Mouse (Mus musculus) thymus, postnatal 10 days (tissue): ENCODE results near the gene Mms19.
A peak's percentile ranks its signal among the peaks of the same experiment; 100 is the strongest.

Experiments used
- DNase-seq, 2 experiments: peaks; one replicate each; pipeline ENCODE4 v3.0.0; 2021; ENCODE audit warnings: low spot score in 2 of 2

Gene Mms19

GRCm38 (mm10) chr19:41998770-41999548 is 18.0 kb upstream of the Mms19 start:
- no peak for DNase-seq

- no peak for DNase-seq
Measured at GRCm38 (mm10) chr19:41997090-41997489, 16.1 kb upstream of the Mms19 start.

GRCm38 (mm10) chr19:41995483-41995882 is 14.5 kb upstream of the Mms19 start:
- DNase-seq = no peak

GRCm38 (mm10) chr19:41994023-41994422 is 13.1 kb upstream of the Mms19 start:
- DNase-seq = no peak

- DNase-seq = no peak
Measured at GRCm38 (mm10) chr19:41993484-41993883, 12.5 kb upstream of the Mms19 start.

- no peak for DNase-seq
Measured at GRCm38 (mm10) chr19:41992971-41993370, 12.0 kb upstream of the Mms19 start.

- no peak for DNase-seq
Measured at GRCm38 (mm10) chr19:41991926-41992477, 11.0 kb upstream of the Mms19 start.

- DNase-seq = no peak
Measured at GRCm38 (mm10) chr19:41989810-41990209, 8.9 kb upstream of the Mms19 start.

GRCm38 (mm10) chr19:41987206-41987605 is 6.2 kb upstream of the Mms19 start:
- DNase-seq = no peak

- no peak for DNase-seq
Measured at GRCm38 (mm10) chr19:41985994-41986393, 5.0 kb upstream of the Mms19 start.

- no peak for DNase-seq
Measured at GRCm38 (mm10) chr19:41982791-41983150, 1.8 kb upstream of the Mms19 start.

GRCm38 (mm10) chr19:41981931-41982790 is 1.2 kb upstream of the Mms19 start:
- peak; percentile 38 to 53 for DNase-seq

- no peak for DNase-seq
Measured at GRCm38 (mm10) chr19:41981595-41981927, 604 bp upstream of the Mms19 start, which contains the start of gene Ubtd1. TSS of gene Ubtd1 (plus strand) at chr19:41981763.

- DNase-seq = peak; percentile 14 to 37
Measured at GRCm38 (mm10) chr19:41980422-41980818, 537 bp downstream of the Mms19 start.

- DNase-seq = no peak
Measured at GRCm38 (mm10) chr19:41973891-41974794, 6.8 kb downstream of the Mms19 start.

- DNase-seq = no peak
Measured at GRCm38 (mm10) chr19:41969618-41970017, 11.3 kb downstream of the Mms19 start.

GRCm38 (mm10) chr19:41953574-41953973 is 27.4 kb downstream of the Mms19 start:
- no peak for DNase-seq

- no peak for DNase-seq
Measured at GRCm38 (mm10) chr19:41952287-41952686, 28.7 kb downstream of the Mms19 start.

- no peak for DNase-seq
Measured at GRCm38 (mm10) chr19:41943841-41944240, 37.1 kb downstream of the Mms19 start.

GRCm38 (mm10) chr19:41938539-41938938 is 42.4 kb downstream of the Mms19 start:
- DNase-seq = no peak

GRCm38 (mm10) chr19:41935921-41936320 is 45.0 kb downstream of the Mms19 start:
- no peak for DNase-seq

GRCm38 (mm10) chr19:41934124-41934523 is 46.8 kb downstream of the Mms19 start:
- no peak for DNase-seq
